Mouse (Mus musculus): ENCODE measurements around the gene Ap4e1.
"Not testable (repeated sequence)": the region's sequence is repeated elsewhere in the genome, so short reads cannot be mapped to it uniquely, and the experiment has no call there.

Gene Ap4e1

GRCm38 (mm10) chr2:127079066-127079465 is 70.5 kb downstream of the Ap4e1 start:
- DNase-seq, result not testable (repeated sequence)

- DNase-seq, result no peak
These were observed 71.5 kb downstream of the Ap4e1 start for GRCm38 (mm10) chr2:127079881-127080590.

- DNase-seq, result no peak
These were observed 72.2 kb downstream of the Ap4e1 start for GRCm38 (mm10) chr2:127080591-127081218.

GRCm38 (mm10) chr2:127086235-127086634 is 77.7 kb downstream of the Ap4e1 start:
- DNase-seq, result peak; percentile 24 to 38

GRCm38 (mm10) chr2:127090151-127090550 is 81.6 kb downstream of the Ap4e1 start:
- DNase-seq, result not testable (repeated sequence)

GRCm38 (mm10) chr2:127092000-127092399 is 83.5 kb downstream of the Ap4e1 start:
- DNase-seq, result no peak

GRCm38 (mm10) chr2:127108986-127109385 is 100.5 kb downstream of the Ap4e1 start:
- DNase-seq, result no peak

Data from thymus, postnatal 36 days (tissue).